ENCODE assay signal across 8 mouse cellular contexts in genomic region chr8:12162921-12163705, GRCm38 (mm10).
DNase-seq lines count a peak whose midpoint lies in the region; ATAC-seq and TF ChIP-seq lines count a peak whose summit lies in the region.

No protein-coding gene starts in this region.

- DNase-seq in liver, postnatal 0 days = no peak
- DNase-seq in forebrain, embryonic 11.5 days (ENCODE audit: low spot score) = no peak
- DNase-seq in kidney, adult 2 months = peak; percentile 49
- DNase-seq in midbrain, postnatal 0 days (ENCODE audit: low spot score) = no peak
- DNase-seq in urinary bladder, adult 2 months (ENCODE audit: low spot score) = no peak
- DNase-seq in cerebellum, postnatal 4 days (ENCODE audit: low spot score in 2 of 2) = no peak
- DNase-seq in right cerebral cortex, postnatal 10 days (ENCODE audit: low spot score in 2 of 2) = no peak

- no peaks in the 10 kb centered on the region for H3K9me3 ChIP-seq in liver, embryonic 12.5 days (replicated peaks)
- H3K9me3 ChIP-seq in liver, postnatal 0 days (ENCODE audit: low read length) = no peaks in the 10 kb centered on the region
- H3K9me3 ChIP-seq in forebrain, embryonic 11.5 days (ENCODE audit: control insufficient read depth, low read length) = no peaks in the 10 kb centered on the region
- no peaks in the 10 kb centered on the region for H3K9me3 ChIP-seq in midbrain, postnatal 0 days (ENCODE audit: low read length)

- TF ChIP-seq POLR2A in kidney, adult 2 months (IDR thresholded peaks at IDR 0.05; ENCODE audit: low read depth, low read length) = no peak

- TF ChIP-seq EP300 in liver, postnatal 0 days (IDR thresholded peaks at IDR 0.05; ENCODE audit: low read depth) = no peak

- no peaks in the 10 kb centered on the region for H3K4me1 ChIP-seq in liver, embryonic 12.5 days
- no peaks in the 10 kb centered on the region for H3K4me1 ChIP-seq in liver, postnatal 0 days (ENCODE audit: insufficient read depth)
- H3K4me1 ChIP-seq in forebrain, embryonic 11.5 days (replicated peaks; ENCODE audit: control insufficient read depth, insufficient read depth, low read length) = peaks cover 24% of the 10 kb centered on the region
- H3K4me1 ChIP-seq in kidney, adult 2 months (ENCODE audit: control insufficient read depth, insufficient read depth, low read length) = no peaks in the 10 kb centered on the region
- H3K4me1 ChIP-seq in midbrain, postnatal 0 days (ENCODE audit: insufficient read depth, low read length) = no peaks in the 10 kb centered on the region

- WGBS in liver, embryonic 12.5 days (ENCODE audit: insufficient replicate concordance) = 24% methylated on average over 22 of the region's 22 CpGs
- WGBS in liver, postnatal 0 days (ENCODE audit: insufficient replicate concordance) = 25% methylated on average over 22 of the region's 22 CpGs
- WGBS in forebrain, embryonic 11.5 days = 18% methylated on average over 22 of the region's 22 CpGs
- WGBS in kidney, adult 2 months = 13% methylated on average over 22 of the region's 22 CpGs
- 15% methylated on average over 22 of the region's 22 CpGs for WGBS in midbrain, postnatal 0 days

- no peak for TF ChIP-seq CTCF in liver, postnatal 0 days (IDR thresholded peaks at IDR 0.05; ENCODE audit: low read depth)
- TF ChIP-seq CTCF in kidney, adult 2 months (conservative IDR thresholded peaks at IDR 0.05; ENCODE audit: insufficient read depth, insufficient read length, low read depth, low read length) = no peak
- no peak for TF ChIP-seq CTCF in midbrain, postnatal 0 days (IDR thresholded peaks at IDR 0.05)

- H3K27ac ChIP-seq in liver, embryonic 12.5 days = no peak overlapping the region
- H3K27ac ChIP-seq in liver, postnatal 0 days (ENCODE audit: low read depth) = no peak overlapping the region
- no peak overlapping the region for H3K27ac ChIP-seq in forebrain, embryonic 11.5 days (ENCODE audit: low read depth, low read length)
- H3K27ac ChIP-seq in kidney, adult 2 months (ENCODE audit: insufficient read depth, low read depth, low read length) = no peak overlapping the region
- H3K27ac ChIP-seq in midbrain, postnatal 0 days (ENCODE audit: low read depth, low read length) = no peak overlapping the region

- H3K4me2 ChIP-seq in liver, embryonic 12.5 days = peak overlapping the region; percentile 16; the same call in 1 of the 2 replicates
- no peak overlapping the region for H3K4me2 ChIP-seq in liver, postnatal 0 days (ENCODE audit: low read depth, low read length)
- peak overlapping the region; percentile 1; the same call in 1 of the 2 replicates for H3K4me2 ChIP-seq in forebrain, embryonic 11.5 days (ENCODE audit: low read depth, low read length, severe bottlenecking)
- peak overlapping the region; percentile 37 for H3K4me2 ChIP-seq in midbrain, postnatal 0 days (ENCODE audit: low read depth, low read length, poor library complexity, severe bottlenecking)

- no peaks in the 10 kb centered on the region for H3K36me3 ChIP-seq in liver, embryonic 12.5 days
- no peaks in the 10 kb centered on the region for H3K36me3 ChIP-seq in liver, postnatal 0 days (replicated peaks; ENCODE audit: insufficient read depth, low read length)
- H3K36me3 ChIP-seq in forebrain, embryonic 11.5 days (ENCODE audit: control insufficient read depth, insufficient read depth, low read length) = no peaks in the 10 kb centered on the region
- no peaks in the 10 kb centered on the region for H3K36me3 ChIP-seq in kidney, adult 2 months (ENCODE audit: control insufficient read depth, insufficient read depth, low read length)
- no peaks in the 10 kb centered on the region for H3K36me3 ChIP-seq in midbrain, postnatal 0 days (ENCODE audit: insufficient read depth, low read length)

- H3K27me3 ChIP-seq in liver, embryonic 12.5 days (replicated peaks) = peaks cover 16% of the 10 kb centered on the region
- 0 out of 2 replicates have a peak, but pooled peaks cover 10% of the 10 kb centered on the region for H3K27me3 ChIP-seq in liver, postnatal 0 days (ENCODE audit: insufficient read depth, low read length)
- H3K27me3 ChIP-seq in forebrain, embryonic 11.5 days (ENCODE audit: control insufficient read depth, insufficient read depth, low read length) = peaks cover 8% of the 10 kb centered on the region
- no peaks in the 10 kb centered on the region for H3K27me3 ChIP-seq in kidney, adult 2 months (replicated peaks; ENCODE audit: control insufficient read depth, insufficient read depth, low read length)
- H3K27me3 ChIP-seq in midbrain, postnatal 0 days (ENCODE audit: insufficient read depth, low read length) = peaks cover 8% of the 10 kb centered on the region; the same call in 1 of the 2 replicates

- H3K4me3 ChIP-seq in liver, embryonic 12.5 days = no peak overlapping the region
- H3K4me3 ChIP-seq in liver, postnatal 0 days (ENCODE audit: low read depth, low read length) = no peak overlapping the region
- no peak overlapping the region for H3K4me3 ChIP-seq in forebrain, embryonic 11.5 days (ENCODE audit: low read depth, low read length)
- no peak overlapping the region; the same call in 1 of the 2 replicates for H3K4me3 ChIP-seq in kidney, adult 2 months (ENCODE audit: insufficient read depth, low read depth, low read length)
- H3K4me3 ChIP-seq in midbrain, postnatal 0 days (ENCODE audit: low read depth, low read length) = peak overlapping the region; percentile 18; the same call in 1 of the 2 replicates

- ATAC-seq in liver, embryonic 12.5 days = no peak
- no peak for ATAC-seq in liver, postnatal 0 days
- no peak for ATAC-seq in forebrain, embryonic 11.5 days (replicated peaks; ENCODE audit: low FRiP score)
- no peak for ATAC-seq in midbrain, postnatal 0 days (ENCODE audit: low FRiP score)

- H3K9ac ChIP-seq in liver, embryonic 12.5 days = no peak overlapping the region
- H3K9ac ChIP-seq in liver, postnatal 0 days (replicated peaks) = no peak overlapping the region
- H3K9ac ChIP-seq in forebrain, embryonic 11.5 days (ENCODE audit: low read length) = no peak overlapping the region
- 0 out of 2 replicates have a peak overlapping the region, but pooled peaks have one; percentile 8 for H3K9ac ChIP-seq in midbrain, postnatal 0 days (replicated peaks; ENCODE audit: low read length, poor library complexity, severe bottlenecking)
